Mouse (Mus musculus) E14TG2a.4 (cell line): Measurements from ENCODE around the gene Osbpl6.

Experiments
- CTCF ChIP-seq: conservative IDR thresholded peaks from 2 replicates; pipeline ENCODE4 v1.5.1; 2014; ENCODE audit warnings: low read length
- NANOG ChIP-seq: IDR thresholded peaks from 2 replicates; pipeline ENCODE4 v1.6.1; 2014; ENCODE audit warnings: borderline replicate concordance, low read length, mixed read lengths

DNA sequence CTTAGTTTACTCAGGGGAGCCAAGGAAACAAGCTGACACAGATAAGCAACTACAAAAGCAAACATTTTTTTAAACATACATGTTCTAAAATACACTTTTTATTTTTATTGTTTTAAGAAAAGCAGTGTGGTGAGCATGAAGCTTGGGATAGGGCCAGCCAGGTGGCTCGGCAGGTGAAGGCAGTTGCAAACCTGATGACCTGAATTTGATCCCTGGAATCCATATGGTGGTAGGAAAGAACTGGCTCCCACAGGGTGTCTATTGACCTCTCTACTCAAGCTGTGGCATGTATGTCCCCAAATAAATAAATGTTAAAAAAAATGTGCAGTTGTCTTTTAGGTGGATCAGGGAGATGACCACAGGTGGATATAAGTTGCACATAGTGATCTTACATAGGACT is 3.2 kb downstream of the Osbpl6 start:
- TF ChIP-seq CTCF, result no peak
- TF ChIP-seq NANOG, result no peak
